Mouse (Mus musculus) adrenal gland (tissue): ENCODE measurements around the gene Hspa1l.
"Not testable (repeated sequence)": the region's sequence is repeated elsewhere in the genome, so short reads cannot be mapped to it uniquely, and the experiment has no call there.

ENCODE experiments used
- intact Hi-C: fragments of 180-260 bp; cut with DNase I; formaldehyde crosslinking; loops from one replicate; pipeline ENCODE4 v1.15.1; 2025
- long read RNA-seq, 2 experiments: library from polyadenylated mRNA; unstranded; transcript quantifications; one replicate each; pipeline ENCODE4 v2.0.0; 2020; ENCODE audit warnings: borderline replicate concordance in 1 of 2; ENCODE audit not compliant: insufficient replicate concordance in 1 of 2

The Hspa1l gene
- long read RNA-seq, experiment 1 = 0 reads
- long read RNA-seq, experiment 2 = 0 reads

- intact Hi-C loops = not testable (repeated sequence)
These were observed at the start of gene Hspa1l, which contains the start of gene Hspa1a for GRCm38 (mm10) chr17:34972069-34972749. Gene Hspa1l (plus strand): TSS chr17:34972703. Gene Hspa1a (minus strand): TSS chr17:34972156.

- intact Hi-C loops = no loop called here
These were observed 49.6 kb upstream of the Hspa1l start for GRCm38 (mm10) chr17:34922939-34923338.

- intact Hi-C loops = no loop called here
These were observed 48.2 kb upstream of the Hspa1l start for GRCm38 (mm10) chr17:34924258-34924657.

GRCm38 (mm10) chr17:34927306-34928019 is 45.0 kb upstream of the Hspa1l start:
- intact Hi-C loops = no loop called here

GRCm38 (mm10) chr17:34928841-34929240 is 43.7 kb upstream of the Hspa1l start:
- intact Hi-C loops = no loop called here

- intact Hi-C loops = no loop called here
These were observed 41.3 kb upstream of the Hspa1l start, which contains the start of gene Neu1 for GRCm38 (mm10) chr17:34931061-34931734. Gene Neu1 (plus strand): TSS chr17:34931253.

- intact Hi-C loops = no loop called here
These were observed 40.8 kb upstream of the Hspa1l start for GRCm38 (mm10) chr17:34931735-34932098.

GRCm38 (mm10) chr17:34932287-34932686 is 40.2 kb upstream of the Hspa1l start:
- intact Hi-C loops = no loop called here

- intact Hi-C loops = no loop called here
These were observed 38.5 kb upstream of the Hspa1l start for GRCm38 (mm10) chr17:34934031-34934430.

GRCm38 (mm10) chr17:34934830-34935229 is 37.7 kb upstream of the Hspa1l start:
- intact Hi-C loops = no loop called here

GRCm38 (mm10) chr17:34937960-34938505 is 34.5 kb upstream of the Hspa1l start:
- intact Hi-C loops = no loop called here

GRCm38 (mm10) chr17:34941344-34942041 is 31.0 kb upstream of the Hspa1l start:
- intact Hi-C loops = no loop called here

- intact Hi-C loops = no loop called here
These were observed 29.2 kb upstream of the Hspa1l start for GRCm38 (mm10) chr17:34943128-34943815.

GRCm38 (mm10) chr17:34944362-34944761 is 28.1 kb upstream of the Hspa1l start:
- intact Hi-C loops = no loop called here

- intact Hi-C loops = no loop called here
These were observed 25.9 kb upstream of the Hspa1l start for GRCm38 (mm10) chr17:34946486-34947140.

- intact Hi-C loops = no loop called here
These were observed 24.9 kb upstream of the Hspa1l start for GRCm38 (mm10) chr17:34947606-34948005.

- intact Hi-C loops = not testable (repeated sequence)
These were observed 23.6 kb upstream of the Hspa1l start for GRCm38 (mm10) chr17:34948721-34949552.

GRCm38 (mm10) chr17:34949553-34949969 is 22.9 kb upstream of the Hspa1l start:
- intact Hi-C loops = no loop called here
